In genomic region chr1:104961670-104962069, GRCm38 (mm10) we compare ENCODE assay signal across 26 mouse cellular contexts.
"Had no signal": no experiment of that assay in that cellular context is flagged by ENCODE, and none has a peak within 500 bp of the region (broad histone marks: within the 10 kb centered on the region; RNA-seq: fewer than 3 reads in every experiment).

No protein-coding gene starts in this region.

- H3K27me3 ChIP-seq: heart, embryonic 12.5 days; hindbrain, embryonic 13.5 days; hindbrain, embryonic 15.5 days; kidney, embryonic 15.5 days; limb, embryonic 12.5 days; liver, embryonic 13.5 days had no signal

- H3K9me3 ChIP-seq: heart, embryonic 10.5 days; heart, embryonic 12.5 days; hindbrain, embryonic 10.5 days; hindbrain, embryonic 13.5 days; hindbrain, embryonic 15.5 days; kidney, embryonic 15.5 days; limb, embryonic 10.5 days; limb, embryonic 12.5 days; liver, embryonic 13.5 days had no signal

- H3K9ac ChIP-seq: heart, embryonic 12.5 days; hindbrain, embryonic 13.5 days; hindbrain, embryonic 15.5 days; kidney, embryonic 15.5 days; limb, embryonic 12.5 days; liver, embryonic 13.5 days had no signal

- H3K36me3 ChIP-seq: heart, embryonic 10.5 days; heart, embryonic 12.5 days; hindbrain, embryonic 10.5 days; hindbrain, embryonic 13.5 days; hindbrain, embryonic 15.5 days; kidney, embryonic 15.5 days; limb, embryonic 10.5 days; limb, embryonic 12.5 days; liver, embryonic 13.5 days had no signal

- H3K4me3 ChIP-seq: gastrocnemius, adult 2 months; heart, embryonic 10.5 days; heart, embryonic 12.5 days; hindbrain, embryonic 10.5 days; hindbrain, embryonic 13.5 days; hindbrain, embryonic 15.5 days; kidney, embryonic 15.5 days; limb, embryonic 10.5 days; limb, embryonic 12.5 days; liver, embryonic 13.5 days had no signal

- DNase-seq: gastrocnemius, adult 2 months; gastrocnemius, postnatal 10 days; gastrocnemius, postnatal 25 days; heart, adult 18-20 months; heart, postnatal 10 days; heart, postnatal 4 days; kidney, adult 11 months; kidney, adult 2 months; kidney, adult 9 months; kidney, postnatal 14 days; kidney, postnatal 36 days; layer of hippocampus, adult 9-11 months; layer of hippocampus, postnatal 36 days; liver; liver, embryonic 13.5 days had no signal

- H3K4me1 ChIP-seq: hindbrain, embryonic 10.5 days; hindbrain, embryonic 15.5 days; kidney, embryonic 15.5 days; limb, embryonic 12.5 days; liver, embryonic 13.5 days had no signal

- H3K27ac ChIP-seq: gastrocnemius, adult 2 months; heart, embryonic 10.5 days; hindbrain, embryonic 10.5 days; hindbrain, embryonic 13.5 days; hindbrain, embryonic 15.5 days; hindbrain, postnatal 0 days; kidney, embryonic 15.5 days; kidney, postnatal 0 days; limb, embryonic 10.5 days; limb, embryonic 12.5 days; liver, embryonic 13.5 days had no signal

- ATAC-seq: hindbrain, postnatal 0 days had no signal

- H3K4me2 ChIP-seq: heart, embryonic 12.5 days; hindbrain, embryonic 13.5 days; hindbrain, embryonic 15.5 days; kidney, embryonic 15.5 days; limb, embryonic 12.5 days; liver, embryonic 11.5 days; liver, embryonic 13.5 days had no signal
